Mouse (Mus musculus): ENCODE measurements around the gene Ndufs2. TPM values are rescaled to one million over a fixed set of nuclear protein-coding genes. Genes with fewer than 3 reads are reported as not detected.

The Ndufs2 gene
- total RNA-seq, 1 experiment from 2014 or later: 231 TPM

DNA sequence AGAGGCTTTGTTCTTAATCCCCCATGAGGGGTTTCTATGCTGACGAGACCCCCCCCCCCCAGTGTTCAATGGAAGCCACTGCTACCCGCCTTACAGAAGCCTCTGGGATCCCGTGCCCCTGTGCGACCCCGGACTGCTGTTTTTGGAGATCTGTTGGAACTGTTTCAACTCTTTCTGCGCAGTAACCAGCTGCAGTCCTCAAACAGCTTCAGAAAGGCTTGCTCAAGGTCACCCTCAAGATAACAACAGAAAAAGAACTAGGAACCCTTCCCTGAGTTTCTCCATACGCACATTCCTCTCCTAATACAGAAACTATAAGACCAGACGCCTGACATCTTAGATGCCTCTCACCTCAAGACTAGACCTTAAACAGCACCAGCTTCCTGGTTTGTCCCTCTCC, 62.1 kb downstream of the Ndufs2 start:
- no peak for ATAC-seq (replicated peaks; ENCODE audit: insufficient number of reproducible peaks, low FRiP score, low TSS enrichment, poor library complexity, severe bottlenecking)

DNA sequence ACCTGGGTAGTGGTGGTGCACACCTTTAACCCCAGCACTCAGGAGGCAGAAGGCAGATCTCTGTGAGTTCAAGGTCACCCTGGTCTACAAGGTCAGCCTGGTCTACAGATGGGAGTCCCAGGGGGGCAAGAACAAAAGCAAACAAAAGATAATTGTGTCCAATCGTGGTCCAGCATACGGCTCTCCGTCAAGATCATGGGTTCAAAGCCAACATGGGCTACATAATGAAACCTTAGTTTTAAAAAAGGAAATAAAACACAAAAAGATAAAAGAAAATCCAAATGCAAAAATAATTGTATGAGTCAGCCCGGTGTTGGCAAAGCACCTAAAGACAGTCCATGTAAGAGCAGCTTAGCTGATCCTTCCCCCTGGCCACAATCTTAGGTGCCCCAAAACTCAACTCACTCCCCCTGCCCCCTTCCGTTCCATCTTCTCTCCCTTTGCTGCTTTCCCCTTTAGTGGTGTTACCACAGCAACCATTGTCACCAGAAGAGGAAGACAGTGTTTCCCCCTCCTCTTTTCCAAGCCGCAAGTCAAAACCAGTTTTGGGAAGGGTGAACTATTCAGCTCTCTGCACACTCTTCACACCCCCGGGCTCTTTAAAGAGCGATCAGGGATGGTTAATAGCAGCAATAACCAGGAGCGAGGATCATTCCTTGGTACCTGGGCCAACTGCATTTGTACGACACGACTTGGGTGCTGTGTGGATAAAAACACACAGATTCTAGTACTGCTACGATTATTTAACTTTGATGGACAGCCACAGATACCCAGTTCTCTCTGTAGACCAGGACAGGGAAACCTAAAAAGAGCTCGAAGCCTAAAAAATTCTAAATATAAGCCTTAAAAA, 63.1 kb downstream of the Ndufs2 start:
- ATAC-seq (replicated peaks; ENCODE audit: insufficient number of reproducible peaks, low FRiP score, low TSS enrichment, poor library complexity, severe bottlenecking): no peak

GRCm38 (mm10) chr1:171185655-171186054, 65.5 kb downstream of the Ndufs2 start:
- ATAC-seq (replicated peaks; ENCODE audit: insufficient number of reproducible peaks, low FRiP score, low TSS enrichment, poor library complexity, severe bottlenecking): no peak

Other genes starting within 250 kb of the Ndufs2 start
- gene Fcgr4, start 232.5 kb downstream of the Ndufs2 start, total RNA-seq (2017): 364 to 612 TPM (median 571 TPM) in 3 replicates
- 270 to 442 TPM (median 434 TPM) in 3 replicates for gene Fcgr3, start 186.5 kb downstream of the Ndufs2 start, total RNA-seq (2017)
- 1.4 to 6.2 TPM (median 1.6 TPM) in 3 replicates for gene Cfap126, start 137.5 kb downstream of the Ndufs2 start, total RNA-seq (2017)
- gene Sdhc, start 100.8 kb downstream of the Ndufs2 start, total RNA-seq (2017): 15.7 to 38.4 TPM (median 25.1 TPM) in 3 replicates
- gene Mpz, start 100.7 kb downstream of the Ndufs2 start, total RNA-seq (2017): not detected in 3 replicates
- gene Pcp4l1, start 55.1 kb downstream of the Ndufs2 start, total RNA-seq (2017): 0.29 to 2.0 TPM in 2 of 3 replicates, not detected in the other
- gene Nr1i3, start 37.4 kb downstream of the Ndufs2 start, total RNA-seq (2017): 0.19 to 0.86 TPM in 2 of 3 replicates, not detected in the other
- 5.0 to 10.2 TPM (median 9.3 TPM) in 3 replicates for gene Tomm40l, start 28.9 kb downstream of the Ndufs2 start, total RNA-seq (2017)
- not detected in 3 replicates for gene Apoa2, start 26.3 kb downstream of the Ndufs2 start, total RNA-seq (2017)
- 875 to 1,050 TPM (median 955 TPM) in 3 replicates for gene Fcer1g, start 17.0 kb downstream of the Ndufs2 start, total RNA-seq (2017)
- not detected in 3 replicates for gene Adamts4, start 967 bp downstream of the Ndufs2 start, total RNA-seq (2017)
- 32.4 to 35.5 TPM (median 34.3 TPM) in 3 replicates for gene B4galt3, start 18.9 kb upstream of the Ndufs2 start, total RNA-seq (2017)
- gene Ppox, start 29.8 kb upstream of the Ndufs2 start, total RNA-seq (2017): 9.2 to 14.2 TPM (median 11.1 TPM) in 3 replicates
- 8.1 to 12.6 TPM (median 11.2 TPM) in 3 replicates for gene Usp21, start 36.6 kb upstream of the Ndufs2 start, total RNA-seq (2017)
- 46.7 to 66.9 TPM (median 63.4 TPM) in 3 replicates for gene Ufc1, start 43.6 kb upstream of the Ndufs2 start, total RNA-seq (2017)
- gene Dedd, start 77.8 kb upstream of the Ndufs2 start, total RNA-seq (2017): 9.8 to 12.6 TPM (median 11.4 TPM) in 3 replicates
- gene Nit1, start 94.3 kb upstream of the Ndufs2 start, total RNA-seq (2017): 35.1 to 41.2 TPM (median 36.1 TPM) in 3 replicates
- 26.8 to 86.9 TPM (median 34.0 TPM) in 3 replicates for gene Pfdn2, start 94.3 kb upstream of the Ndufs2 start, total RNA-seq (2017)
- not detected in 3 replicates for gene Klhdc9, start 109.4 kb upstream of the Ndufs2 start, total RNA-seq (2017)
- 2.0 to 3.9 TPM (median 2.5 TPM) in 3 replicates for gene Nectin4, start 118.7 kb upstream of the Ndufs2 start, total RNA-seq (2017)
- 328 to 413 TPM (median 376 TPM) in 3 replicates for gene Arhgap30, start 137.6 kb upstream of the Ndufs2 start, total RNA-seq (2017)
- gene Usf1, start 159.9 kb upstream of the Ndufs2 start, total RNA-seq (2017): 91.6 to 117 TPM (median 94.5 TPM) in 3 replicates
- gene Tstd1, start 167.5 kb upstream of the Ndufs2 start, total RNA-seq (2017): 3.9 to 9.0 TPM (median 4.9 TPM) in 3 replicates
- gene F11r, start 186.1 kb upstream of the Ndufs2 start, total RNA-seq (2017): 3.5 to 8.6 TPM (median 4.5 TPM) in 3 replicates